Mouse (Mus musculus): ENCODE measurements around the gene Ppp1r15a. TPM values are rescaled to one million over a fixed set of nuclear protein-coding genes. Genes with fewer than 3 reads are reported as not detected.

The Ppp1r15a gene
- polyA plus RNA-seq, 1 experiment from 2014 or later = 180 TPM

- no peaks in the 10 kb centered on the region for H3K9me3 ChIP-seq (replicated peaks)
- peaks cover 32% of the 10 kb centered on the region for H3K4me1 ChIP-seq (replicated peaks)
- peaks cover 7% of the 10 kb centered on the region; the same call in 1 of the 2 replicates for H3K36me3 ChIP-seq
- no peak overlapping the region for H3K27ac ChIP-seq
- WGBS (ENCODE audit: insufficient replicate concordance) = 11% methylated on average over 3 of the region's 3 CpGs
- DNase-seq = peak; percentile 48
- H3K4me2 ChIP-seq = no peak overlapping the region
- no peaks in the 10 kb centered on the region for H3K27me3 ChIP-seq
- H3K9ac ChIP-seq = no peak overlapping the region
- H3K4me3 ChIP-seq (replicated peaks) = no peak overlapping the region
- ATAC-seq (ENCODE audit: low read depth) = no peak
These were observed 49.1 kb downstream of the Ppp1r15a start for GRCm38 (mm10) chr7:45477003-45477402.

DNA sequence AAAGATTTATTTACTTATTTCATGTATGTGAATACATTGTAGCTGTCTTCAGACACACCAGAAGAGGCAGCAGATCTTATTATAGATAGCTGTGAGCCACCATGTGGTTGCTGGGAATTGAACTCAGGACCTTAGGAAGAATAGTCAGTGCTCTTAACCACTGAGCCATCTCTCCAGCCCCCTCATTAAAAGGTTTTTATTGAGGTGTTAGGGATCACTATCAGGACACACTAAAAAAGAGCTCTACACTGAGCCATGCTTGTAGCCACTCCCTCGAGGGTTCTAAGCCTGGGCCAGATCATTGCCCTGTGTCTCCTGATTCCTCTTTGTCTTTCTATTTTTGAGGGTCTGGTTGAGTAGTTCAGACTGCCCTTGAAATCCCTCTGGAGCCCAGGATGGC, 49.6 kb downstream of the Ppp1r15a start:
- Histone ChIP-seq H3K9ac (0 out of 2 replicates have a peak overlapping the region, but pooled peaks have one; percentile 60), H3K36me3 (peaks cover 7% of the 10 kb centered on the region; the same call in 1 of the 2 replicates), H3K4me1 (replicated peaks) (peaks cover 32% of the 10 kb centered on the region), H3K4me2 (no peak overlapping the region), H3K4me3 (replicated peaks) (no peak overlapping the region), H3K9me3 (replicated peaks) (no peaks in the 10 kb centered on the region), H3K27me3 (no peaks in the 10 kb centered on the region), H3K27ac (no peak overlapping the region; the same call in 1 of the 2 replicates)
- DNase-seq = no peak
- no peak for ATAC-seq (ENCODE audit: low read depth)
- 42% methylated on average over 1 of the region's 1 CpGs for WGBS (ENCODE audit: insufficient replicate concordance)

GRCm38 (mm10) chr7:45475291-45475969, 50.6 kb downstream of the Ppp1r15a start:
- H3K9me3 ChIP-seq (replicated peaks) = no peaks in the 10 kb centered on the region
- DNase-seq = peak; percentile 55
- H3K4me1 ChIP-seq (replicated peaks) = peaks cover 37% of the 10 kb centered on the region
- 42% methylated on average over 16 of the region's 16 CpGs for WGBS (ENCODE audit: insufficient replicate concordance)
- H3K36me3 ChIP-seq = peaks cover 7% of the 10 kb centered on the region; the same call in 1 of the 2 replicates
- peak; percentile 74 for ATAC-seq (ENCODE audit: low read depth)
- H3K4me2 ChIP-seq = peak overlapping the region; percentile 56
- peak overlapping the region; percentile 70 for H3K27ac ChIP-seq
- H3K9ac ChIP-seq = peak overlapping the region; percentile 60
- H3K4me3 ChIP-seq (replicated peaks) = peak overlapping the region; percentile 39
- H3K27me3 ChIP-seq = no peaks in the 10 kb centered on the region

Other genes with a start within 250 kb of the Ppp1r15a start
- not detected in 2 replicates for gene Slc6a21, start 248.8 kb downstream of the Ppp1r15a start, polyA plus RNA-seq (2015; fragmentation: Nextera tagmentation; extraction: Ambion mirVana)
- 0.85 and 1.3 TPM in 2 replicates for gene Trpm4, start 192.5 kb downstream of the Ppp1r15a start, polyA plus RNA-seq (2015; fragmentation: Nextera tagmentation; extraction: Ambion mirVana)
- gene Hrc, start 191.0 kb downstream of the Ppp1r15a start, polyA plus RNA-seq (2015; fragmentation: Nextera tagmentation; extraction: Ambion mirVana) = 0.12 and 0.15 TPM in 2 replicates
- gene Ppfia3, start 159.2 kb downstream of the Ppp1r15a start, polyA plus RNA-seq (2015; fragmentation: Nextera tagmentation; extraction: Ambion mirVana) = 0.24 and 0.25 TPM in 2 replicates
- not detected in 2 replicates for gene Lin7b, start 155.7 kb downstream of the Ppp1r15a start, polyA plus RNA-seq (2015; fragmentation: Nextera tagmentation; extraction: Ambion mirVana)
- 108 and 129 TPM in 2 replicates for gene Snrnp70, start 130.5 kb downstream of the Ppp1r15a start, polyA plus RNA-seq (2015; fragmentation: Nextera tagmentation; extraction: Ambion mirVana)
- not detected in 2 replicates for gene Kcna7, start 120.6 kb downstream of the Ppp1r15a start, polyA plus RNA-seq (2015; fragmentation: Nextera tagmentation; extraction: Ambion mirVana)
- 0.35 and 0.37 TPM in 2 replicates for gene Ntf5, start 112.6 kb downstream of the Ppp1r15a start, polyA plus RNA-seq (2015; fragmentation: Nextera tagmentation; extraction: Ambion mirVana)
- gene Lhb, start 105.4 kb downstream of the Ppp1r15a start, polyA plus RNA-seq (2015; fragmentation: Nextera tagmentation; extraction: Ambion mirVana) = not detected in 2 replicates
- gene Gys1, start 91.4 kb downstream of the Ppp1r15a start, polyA plus RNA-seq (2015; fragmentation: Nextera tagmentation; extraction: Ambion mirVana) = 4.1 and 5.1 TPM in 2 replicates
- 111 and 119 TPM in 2 replicates for gene Ruvbl2, start 88.2 kb downstream of the Ppp1r15a start, polyA plus RNA-seq (2015; fragmentation: Nextera tagmentation; extraction: Ambion mirVana)
- gene Ftl1, start 66.4 kb downstream of the Ppp1r15a start, polyA plus RNA-seq (2015; fragmentation: Nextera tagmentation; extraction: Ambion mirVana) = 7,621 and 8,262 TPM in 2 replicates
- 104 and 106 TPM in 2 replicates for gene Bax, start 59.4 kb downstream of the Ppp1r15a start, polyA plus RNA-seq (2015; fragmentation: Nextera tagmentation; extraction: Ambion mirVana)
- gene Tulp2, start 44.4 kb downstream of the Ppp1r15a start, polyA plus RNA-seq (2015; fragmentation: Nextera tagmentation; extraction: Ambion mirVana) = 0.80 and 0.87 TPM in 2 replicates
- gene Gm45808, start 39.5 kb downstream of the Ppp1r15a start, polyA plus RNA-seq (2015; fragmentation: Nextera tagmentation; extraction: Ambion mirVana) = not detected in 2 replicates
- 2.0 and 2.2 TPM in 2 replicates for gene Dhdh, start 37.5 kb downstream of the Ppp1r15a start, polyA plus RNA-seq (2015; fragmentation: Nextera tagmentation; extraction: Ambion mirVana)
- 110 and 127 TPM in 2 replicates for gene Nucb1, start 15.9 kb downstream of the Ppp1r15a start, polyA plus RNA-seq (2015; fragmentation: Nextera tagmentation; extraction: Ambion mirVana)
- 0.43 and 0.52 TPM in 2 replicates for gene Plekha4, start 62 bp upstream of the Ppp1r15a start, polyA plus RNA-seq (2015; fragmentation: Nextera tagmentation; extraction: Ambion mirVana)
- 1.3 and 1.9 TPM in 2 replicates for gene Hsd17b14, start 28.6 kb upstream of the Ppp1r15a start, polyA plus RNA-seq (2015; fragmentation: Nextera tagmentation; extraction: Ambion mirVana)
- gene Bcat2, start 43.9 kb upstream of the Ppp1r15a start, polyA plus RNA-seq (2015; fragmentation: Nextera tagmentation; extraction: Ambion mirVana) = 44.1 and 45.4 TPM in 2 replicates
- not detected in 2 replicates for gene Fgf21, start 89.2 kb upstream of the Ppp1r15a start, polyA plus RNA-seq (2015; fragmentation: Nextera tagmentation; extraction: Ambion mirVana)
- not detected in 2 replicates for gene Fut1, start 91.0 kb upstream of the Ppp1r15a start, polyA plus RNA-seq (2015; fragmentation: Nextera tagmentation; extraction: Ambion mirVana)
- gene Izumo1, start 95.5 kb upstream of the Ppp1r15a start, polyA plus RNA-seq (2015; fragmentation: Nextera tagmentation; extraction: Ambion mirVana) = 0.10 TPM in 1 of 2 replicates, not detected in the other
- gene Rasip1, start 101.2 kb upstream of the Ppp1r15a start, polyA plus RNA-seq (2015; fragmentation: Nextera tagmentation; extraction: Ambion mirVana) = 2.4 and 2.5 TPM in 2 replicates
- gene Mamstr, start 113.7 kb upstream of the Ppp1r15a start, polyA plus RNA-seq (2015; fragmentation: Nextera tagmentation; extraction: Ambion mirVana) = 0.46 and 0.51 TPM in 2 replicates
- 0.05 and 0.06 TPM in 2 replicates for gene Fut2, start 140.1 kb upstream of the Ppp1r15a start, polyA plus RNA-seq (2015; fragmentation: Nextera tagmentation; extraction: Ambion mirVana)
- gene Ntn5, start 157.8 kb upstream of the Ppp1r15a start, polyA plus RNA-seq (2015; fragmentation: Nextera tagmentation; extraction: Ambion mirVana) = not detected in 2 replicates
- 0.07 TPM in 1 of 2 replicates, not detected in the other for gene Sec1, start 168.1 kb upstream of the Ppp1r15a start, polyA plus RNA-seq (2015; fragmentation: Nextera tagmentation; extraction: Ambion mirVana)
- gene Car11, start 173.6 kb upstream of the Ppp1r15a start, polyA plus RNA-seq (2015; fragmentation: Nextera tagmentation; extraction: Ambion mirVana) = 0.34 and 0.44 TPM in 2 replicates
- 0.43 and 0.64 TPM in 2 replicates for gene Dbp, start 178.8 kb upstream of the Ppp1r15a start, polyA plus RNA-seq (2015; fragmentation: Nextera tagmentation; extraction: Ambion mirVana)
- gene Rpl18, start 189.2 kb upstream of the Ppp1r15a start, polyA plus RNA-seq (2015; fragmentation: Nextera tagmentation; extraction: Ambion mirVana) = 761 and 840 TPM in 2 replicates
- 11.4 and 11.7 TPM in 2 replicates for gene Sphk2, start 191.7 kb upstream of the Ppp1r15a start, polyA plus RNA-seq (2015; fragmentation: Nextera tagmentation; extraction: Ambion mirVana)
- 0.37 and 0.47 TPM in 2 replicates for gene Fam83e, start 194.9 kb upstream of the Ppp1r15a start, polyA plus RNA-seq (2015; fragmentation: Nextera tagmentation; extraction: Ambion mirVana)
- gene Spaca4, start 199.5 kb upstream of the Ppp1r15a start, polyA plus RNA-seq (2015; fragmentation: Nextera tagmentation; extraction: Ambion mirVana) = not detected in 2 replicates

Data from liver, embryonic 13.5 days (tissue).